Mouse (Mus musculus): Measurements from ENCODE around the gene Tbc1d10a. TPM values are rescaled to one million over a fixed set of nuclear protein-coding genes. Genes with fewer than 3 reads are reported as not detected.

Gene Tbc1d10a
- polyA plus RNA-seq, 1 experiment from 2014 or later = 15.6 TPM

GRCm38 (mm10) chr11:4153694-4154093 lies 32.9 kb upstream of the Tbc1d10a start:
- no peak overlapping the region for H3K27ac ChIP-seq (ENCODE audit: poor library complexity, severe bottlenecking)
- no peaks in the 10 kb centered on the region for H3K27me3 ChIP-seq (replicated peaks)
- H3K9me3 ChIP-seq (replicated peaks) = no peaks in the 10 kb centered on the region
- 0 out of 2 replicates have a peak, but pooled peaks cover 4% of the 10 kb centered on the region for H3K36me3 ChIP-seq
- peaks cover 6% of the 10 kb centered on the region; the same call in 1 of the 2 replicates for H3K4me1 ChIP-seq (replicated peaks)
- no peak overlapping the region for H3K4me2 ChIP-seq
- no peak overlapping the region for H3K4me3 ChIP-seq
- no peak for ATAC-seq (ENCODE audit: insufficient number of reproducible peaks, low FRiP score)
- no peak overlapping the region for H3K9ac ChIP-seq
- WGBS = 85% methylated on average over 7 of the region's 7 CpGs

DNA sequence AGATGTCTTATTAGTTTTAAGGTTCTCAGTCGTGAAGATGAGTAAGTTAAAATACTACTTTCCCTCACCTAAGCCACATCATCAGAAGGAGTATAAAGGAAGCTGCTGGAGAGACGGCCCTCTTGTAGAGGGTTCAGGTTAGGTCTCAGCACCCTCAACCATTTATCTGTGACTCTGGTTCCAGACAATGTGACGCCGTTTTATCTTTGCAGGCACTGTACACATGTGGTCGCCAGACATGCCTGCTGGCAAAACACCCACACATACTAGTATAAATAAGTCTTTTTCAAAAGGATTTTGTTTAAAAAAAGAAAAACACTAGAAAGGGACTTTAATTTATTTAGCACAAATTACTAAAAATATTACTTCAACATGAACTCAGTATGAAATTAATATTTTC lies 30.9 kb upstream of the Tbc1d10a start:
- no peak for ATAC-seq (ENCODE audit: insufficient number of reproducible peaks, low FRiP score)
- no peaks in the 10 kb centered on the region for H3K36me3 ChIP-seq
- peaks cover 12% of the 10 kb centered on the region for H3K4me1 ChIP-seq (replicated peaks)
- H3K27ac ChIP-seq (ENCODE audit: poor library complexity, severe bottlenecking) = no peak overlapping the region
- H3K4me3 ChIP-seq = no peak overlapping the region
- no peaks in the 10 kb centered on the region for H3K27me3 ChIP-seq (replicated peaks)
- 51% methylated on average over 5 of the region's 5 CpGs for WGBS
- H3K9me3 ChIP-seq (replicated peaks) = no peaks in the 10 kb centered on the region
- no peak overlapping the region for H3K4me2 ChIP-seq
- H3K9ac ChIP-seq = no peak overlapping the region

DNA sequence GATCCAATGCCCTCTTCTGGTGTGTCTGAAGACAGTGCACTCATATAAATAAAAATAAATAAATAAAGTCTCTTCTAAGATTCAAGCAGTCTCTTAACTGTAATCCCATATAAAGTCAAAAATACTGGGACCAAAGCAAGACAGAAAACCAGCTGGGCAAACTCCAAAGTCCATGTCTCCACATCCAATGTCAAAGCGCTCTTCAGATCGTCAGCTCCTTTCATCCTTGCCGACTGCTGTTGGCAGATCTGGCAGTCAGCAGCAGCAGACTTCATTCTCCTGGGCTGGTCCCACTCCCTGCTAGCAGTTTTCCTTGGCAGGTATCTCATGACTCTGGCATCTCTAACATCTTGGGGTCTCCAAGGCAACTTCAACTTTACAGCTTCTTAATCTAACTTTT lies 27.9 kb upstream of the Tbc1d10a start:
- no peak overlapping the region for H3K9ac ChIP-seq
- H3K4me2 ChIP-seq = peak overlapping the region; percentile 99; the same call in 1 of the 2 replicates
- ATAC-seq (ENCODE audit: insufficient number of reproducible peaks, low FRiP score) = no peak
- 0 out of 2 replicates have a peak overlapping the region, but pooled peaks have one; percentile 1 for H3K4me3 ChIP-seq
- no peak overlapping the region for H3K27ac ChIP-seq (ENCODE audit: poor library complexity, severe bottlenecking)
- peaks cover 26% of the 10 kb centered on the region for H3K36me3 ChIP-seq
- WGBS = 62% methylated on average over 3 of the region's 3 CpGs
- H3K27me3 ChIP-seq (replicated peaks) = no peaks in the 10 kb centered on the region
- peaks cover 31% of the 10 kb centered on the region for H3K4me1 ChIP-seq (replicated peaks)
- no peaks in the 10 kb centered on the region for H3K9me3 ChIP-seq (replicated peaks)

DNA sequence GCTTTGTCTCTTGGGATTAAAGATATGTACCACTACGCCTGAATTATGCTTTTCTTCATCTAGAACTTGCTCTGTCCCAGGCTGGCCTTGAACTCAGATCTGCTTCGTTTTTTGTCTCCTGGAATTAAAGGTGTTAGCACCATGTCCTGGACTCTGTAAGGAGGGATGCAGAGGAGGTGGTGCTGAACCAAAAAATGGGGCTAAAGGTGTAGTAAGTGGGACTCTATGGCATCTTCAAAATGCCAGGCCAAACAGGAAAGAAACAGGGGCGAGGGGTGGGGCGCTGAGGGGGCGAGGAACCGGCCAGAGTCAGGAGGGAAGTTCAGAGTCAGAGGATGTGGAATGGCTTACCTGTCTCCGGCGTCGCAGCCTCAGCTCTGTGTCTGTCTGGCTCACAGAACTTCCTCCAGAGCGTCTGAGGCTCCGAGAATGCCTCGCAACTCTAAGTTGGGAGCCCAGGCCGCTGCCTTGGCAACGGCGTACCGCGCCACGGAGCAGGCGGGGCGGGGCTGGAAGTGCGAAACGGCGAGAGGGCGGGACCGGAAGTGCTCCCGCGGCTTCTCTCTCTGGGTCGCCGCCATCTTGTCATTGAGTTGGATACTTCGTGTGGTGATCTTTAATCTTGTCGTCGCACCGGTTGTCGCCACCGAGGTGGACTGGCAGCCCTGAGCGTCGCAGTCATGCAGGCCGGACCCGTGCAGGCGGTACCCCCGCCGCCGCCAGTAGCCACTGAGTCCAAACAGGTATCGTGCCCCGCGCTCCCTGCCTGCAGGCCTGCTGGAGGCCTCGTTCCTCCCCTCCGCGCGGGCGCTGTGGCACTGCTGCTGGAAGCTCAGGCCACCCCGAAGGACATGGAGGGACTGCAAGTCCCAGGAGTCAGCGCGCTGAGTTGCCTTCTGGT lies 26.5 kb upstream of the Tbc1d10a start, which contains the start of the genes Ccdc157 and Sf3a1:
Gene Ccdc157, minus strand, starts transcription at position 486 of the 901 bp plus-strand sequence.
Gene Sf3a1, plus strand, starts transcription at position 543 of the 901 bp plus-strand sequence.
- peaks cover 37% of the 10 kb centered on the region for H3K4me1 ChIP-seq (replicated peaks)
- no peaks in the 10 kb centered on the region for H3K27me3 ChIP-seq (replicated peaks)
- H3K4me2 ChIP-seq = peak within 1 kb of the TSS; percentile 99
- H3K4me3 ChIP-seq = peak within 1 kb of the TSS; percentile 84
- peak within 1 kb of the TSS; percentile 90 for H3K9ac ChIP-seq
- peak; percentile 96 for ATAC-seq (ENCODE audit: insufficient number of reproducible peaks, low FRiP score)
- H3K27ac ChIP-seq (ENCODE audit: poor library complexity, severe bottlenecking) = peak within 1 kb of the TSS; percentile 92
- 2% methylated on average over 54 of the region's 54 CpGs for WGBS
- H3K36me3 ChIP-seq = peaks cover 38% of the 10 kb centered on the region
- H3K9me3 ChIP-seq (replicated peaks) = no peaks in the 10 kb centered on the region

- H3K9ac ChIP-seq = peak overlapping the region; percentile 90
- H3K9me3 ChIP-seq (replicated peaks) = no peaks in the 10 kb centered on the region
- H3K4me1 ChIP-seq (replicated peaks) = peaks cover 37% of the 10 kb centered on the region
- peak overlapping the region; percentile 99 for H3K4me2 ChIP-seq
- no peaks in the 10 kb centered on the region for H3K27me3 ChIP-seq (replicated peaks)
- WGBS = 7% methylated on average over 15 of the region's 15 CpGs
- H3K36me3 ChIP-seq = peaks cover 47% of the 10 kb centered on the region
- H3K4me3 ChIP-seq = peak overlapping the region; percentile 84
- peak overlapping the region; percentile 92; the same call in 1 of the 2 replicates for H3K27ac ChIP-seq (ENCODE audit: poor library complexity, severe bottlenecking)
- 0 out of 2 replicates have a peak, but pooled peaks have one; percentile 2 for ATAC-seq (ENCODE audit: insufficient number of reproducible peaks, low FRiP score)
These were observed 25.7 kb upstream of the Tbc1d10a start for GRCm38 (mm10) chr11:4160758-4161480.

- Histone ChIP-seq H3K4me1 (replicated peaks) (peaks cover 29% of the 10 kb centered on the region), H3K9ac (no peak overlapping the region; the same call in 1 of the 2 replicates), H3K4me2 (no peak overlapping the region), H3K27me3 (replicated peaks) (no peaks in the 10 kb centered on the region), H3K36me3 (peaks cover 82% of the 10 kb centered on the region), H3K4me3 (no peak overlapping the region), H3K9me3 (replicated peaks) (no peaks in the 10 kb centered on the region), H3K27ac (ENCODE audit: poor library complexity, severe bottlenecking) (no peak overlapping the region)
- WGBS = 86% methylated on average over 2 of the region's 2 CpGs
- no peak for ATAC-seq (ENCODE audit: insufficient number of reproducible peaks, low FRiP score)
These were observed 21.9 kb upstream of the Tbc1d10a start for GRCm38 (mm10) chr11:4164701-4165100.

DNA sequence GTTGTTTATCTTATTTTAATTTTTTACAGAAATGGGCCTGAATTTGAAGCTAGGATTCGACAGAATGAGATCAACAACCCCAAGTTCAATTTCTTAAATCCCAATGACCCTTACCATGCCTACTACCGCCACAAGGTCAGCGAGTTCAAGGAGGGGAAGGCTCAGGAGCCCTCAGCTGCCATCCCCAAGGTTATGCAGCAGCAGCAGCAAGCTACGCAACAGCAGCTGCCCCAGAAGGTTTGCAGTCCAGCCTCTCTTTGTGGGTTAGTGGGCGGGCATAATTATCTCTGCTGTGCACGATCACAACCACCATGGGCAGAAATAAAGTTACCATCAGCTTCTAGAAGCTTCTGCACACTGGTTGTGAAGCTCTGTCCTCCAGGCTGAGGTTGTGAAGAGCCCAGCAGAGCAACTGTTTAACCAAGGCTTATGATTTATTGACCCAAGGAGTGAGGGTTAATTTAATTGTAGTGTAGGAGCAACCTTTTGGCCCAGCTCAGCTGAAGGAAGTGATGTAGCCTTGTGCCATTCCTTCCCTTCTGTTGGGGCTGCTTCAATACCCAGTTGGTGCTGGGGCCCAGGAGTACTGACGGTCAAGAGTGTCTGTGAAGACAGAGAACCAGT lies 20.0 kb upstream of the Tbc1d10a start:
- WGBS = 88% methylated on average over 7 of the region's 7 CpGs
- Histone ChIP-seq H3K4me1 (replicated peaks) (peaks cover 17% of the 10 kb centered on the region), H3K9ac (no peak overlapping the region), H3K4me2 (no peak overlapping the region), H3K4me3 (no peak overlapping the region), H3K27ac (ENCODE audit: poor library complexity, severe bottlenecking) (no peak overlapping the region), H3K36me3 (peaks cover 94% of the 10 kb centered on the region), H3K27me3 (replicated peaks) (no peaks in the 10 kb centered on the region), H3K9me3 (replicated peaks) (no peaks in the 10 kb centered on the region)
- no peak for ATAC-seq (ENCODE audit: insufficient number of reproducible peaks, low FRiP score)

DNA sequence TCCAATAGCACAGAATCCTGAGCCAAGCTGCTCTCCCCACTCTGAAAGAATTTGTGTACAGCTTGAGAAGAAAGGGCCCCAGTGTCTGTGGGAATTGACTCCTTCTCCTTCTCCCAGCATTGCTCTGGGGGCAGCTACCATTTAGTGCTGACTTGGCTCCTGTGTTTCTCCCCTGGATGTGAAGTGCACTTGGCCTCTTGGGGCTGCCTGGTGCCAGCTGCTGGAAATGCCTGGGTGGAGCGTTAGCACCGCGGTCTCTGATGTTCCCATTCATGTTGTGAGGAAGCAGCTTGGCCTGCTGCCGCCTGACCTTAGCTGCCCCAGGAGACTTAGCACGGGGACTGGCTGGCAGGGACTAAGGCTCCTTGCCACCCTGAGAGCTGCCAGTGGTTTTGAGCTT lies 12.0 kb upstream of the Tbc1d10a start:
- no peak overlapping the region for H3K4me2 ChIP-seq
- no peak for ATAC-seq (ENCODE audit: insufficient number of reproducible peaks, low FRiP score)
- no peak overlapping the region for H3K4me3 ChIP-seq
- H3K36me3 ChIP-seq = peaks cover 99% of the 10 kb centered on the region
- H3K27ac ChIP-seq (ENCODE audit: poor library complexity, severe bottlenecking) = no peak overlapping the region
- H3K9ac ChIP-seq = no peak overlapping the region
- WGBS = 91% methylated on average over 5 of the region's 5 CpGs
- no peaks in the 10 kb centered on the region for H3K27me3 ChIP-seq (replicated peaks)
- no peaks in the 10 kb centered on the region for H3K9me3 ChIP-seq (replicated peaks)
- peaks cover 10% of the 10 kb centered on the region for H3K4me1 ChIP-seq (replicated peaks)

- Histone ChIP-seq H3K9me3 (replicated peaks) (no peaks in the 10 kb centered on the region), H3K4me3 (no peak overlapping the region), H3K36me3 (peaks cover 99% of the 10 kb centered on the region), H3K27me3 (replicated peaks) (no peaks in the 10 kb centered on the region), H3K27ac (ENCODE audit: poor library complexity, severe bottlenecking) (no peak overlapping the region), H3K9ac (no peak overlapping the region), H3K4me2 (no peak overlapping the region), H3K4me1 (replicated peaks) (peaks cover 10% of the 10 kb centered on the region)
- ATAC-seq (ENCODE audit: insufficient number of reproducible peaks, low FRiP score) = no peak
- 46% methylated on average over 4 of the region's 4 CpGs for WGBS
These were observed 8.9 kb upstream of the Tbc1d10a start for GRCm38 (mm10) chr11:4177716-4178115.

DNA sequence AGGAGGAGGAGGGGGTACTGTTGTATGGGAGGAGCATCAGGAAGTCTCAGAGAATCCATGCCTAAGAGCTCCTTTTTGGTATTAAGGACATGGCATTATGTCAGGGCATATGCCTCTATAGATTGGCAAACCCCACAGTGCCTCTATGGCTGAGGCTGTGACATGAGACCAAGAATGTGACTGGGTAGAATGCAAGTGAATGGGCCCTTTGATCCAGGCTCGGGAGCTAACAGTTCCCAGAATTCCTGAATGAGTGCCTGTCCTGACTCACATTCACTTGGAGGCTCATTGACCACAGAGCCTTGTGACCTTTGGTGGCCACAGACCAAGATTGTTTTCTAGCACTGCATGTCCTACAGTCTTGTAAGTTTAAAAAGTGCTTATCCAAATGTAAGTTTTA lies 4.5 kb upstream of the Tbc1d10a start:
- Histone ChIP-seq H3K36me3 (peaks cover 60% of the 10 kb centered on the region), H3K4me2 (no peak overlapping the region), H3K4me3 (no peak overlapping the region), H3K9ac (no peak overlapping the region), H3K9me3 (replicated peaks) (no peaks in the 10 kb centered on the region), H3K27me3 (replicated peaks) (no peaks in the 10 kb centered on the region), H3K27ac (ENCODE audit: poor library complexity, severe bottlenecking) (no peak overlapping the region), H3K4me1 (replicated peaks) (peaks cover 13% of the 10 kb centered on the region)
- no peak for ATAC-seq (ENCODE audit: insufficient number of reproducible peaks, low FRiP score)
- WGBS = 23% methylated on average over 1 of the region's 1 CpGs

DNA sequence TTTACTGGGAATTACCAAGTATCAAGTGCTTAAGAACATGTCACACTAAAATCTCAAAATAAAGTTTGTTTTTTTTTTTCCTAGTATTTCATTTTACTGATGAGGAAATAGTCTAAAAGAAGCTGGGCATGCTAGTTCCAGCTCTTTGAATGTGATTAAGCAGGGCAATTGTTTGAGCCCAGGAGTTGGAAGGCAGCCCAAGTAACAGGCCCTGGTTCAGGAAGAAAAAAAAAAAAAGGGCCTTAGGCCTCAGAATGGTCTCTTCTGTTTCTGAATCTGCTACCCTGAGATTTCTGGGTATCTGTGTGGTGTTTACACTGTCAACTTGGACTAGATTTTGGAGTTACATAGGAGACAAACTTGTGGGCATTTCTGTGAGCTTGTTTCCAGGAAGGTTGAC lies 3.1 kb upstream of the Tbc1d10a start:
- Histone ChIP-seq H3K36me3 (peaks cover 46% of the 10 kb centered on the region), H3K9ac (no peak overlapping the region), H3K27ac (ENCODE audit: poor library complexity, severe bottlenecking) (no peak overlapping the region), H3K9me3 (replicated peaks) (no peaks in the 10 kb centered on the region), H3K27me3 (replicated peaks) (no peaks in the 10 kb centered on the region), H3K4me3 (no peak overlapping the region), H3K4me2 (no peak overlapping the region), H3K4me1 (replicated peaks) (peaks cover 14% of the 10 kb centered on the region)
- no peak for ATAC-seq (ENCODE audit: insufficient number of reproducible peaks, low FRiP score)

Data from heart, embryonic 12.5 days (tissue).